Mouse (Mus musculus) MEL (cell line): ENCODE results near the gene Lrp6. TPM values are rescaled to one million over a fixed set of nuclear protein-coding genes. Genes with fewer than 3 reads are reported as not detected.

ENCODE experiments used
- DNase-seq: peaks from one replicate; pipeline ENCODE4 v3.0.0; 2011; ENCODE audit warnings: low read depth, low spot score
- H3K27ac ChIP-seq: 2 replicates; pipeline ENCODE4 v1.5.1; 2012; ENCODE audit warnings: low read depth, mild to moderate bottlenecking, control low read depth, low read length, moderate library complexity; ENCODE audit not compliant: control insufficient read depth
- H3K27me3 ChIP-seq, 2 experiments: fragments of 150-350 bp in 1 of 2; sonication (generic) in 1 of 2; 2 replicates each; pipeline ENCODE4 v1.6.1; 2012; ENCODE audit warnings: low read length in 2 of 2, mild to moderate bottlenecking in 2 of 2, improper control_type of control experiment in 1 of 2, moderate library complexity in 1 of 2; ENCODE audit not compliant: insufficient read depth in 2 of 2, control insufficient read depth in 1 of 2
- H3K36me3 ChIP-seq, 2 experiments: 2 replicates each; pipeline ENCODE4 v1.6.1; 2012 to 2014; ENCODE audit warnings: low read length in 2 of 2, improper control_type of control experiment in 1 of 2, inconsistent platforms in 1 of 2, mild to moderate bottlenecking in 1 of 2; ENCODE audit not compliant: insufficient read depth in 2 of 2, control insufficient read depth in 1 of 2
- H3K4me1 ChIP-seq, 2 experiments: fragments of 150-350 bp in 1 of 2; sonication (generic) in 1 of 2; 2 replicates each; pipeline ENCODE4 v1.6.1; 2012; ENCODE audit warnings: low read length in 2 of 2, improper control_type of control experiment in 1 of 2, mild to moderate bottlenecking in 1 of 2; ENCODE audit not compliant: insufficient read depth in 2 of 2, control insufficient read depth in 1 of 2
- H3K4me3 ChIP-seq, 2 experiments: fragments of 150-350 bp in 1 of 2; sonication (generic) in 1 of 2; 2 replicates each; pipeline ENCODE4 v1.5.1; 2012; ENCODE audit warnings: low read depth in 2 of 2, low read length in 2 of 2, mild to moderate bottlenecking in 2 of 2, moderate library complexity in 2 of 2, control low read depth in 1 of 2, improper control_type of control experiment in 1 of 2; ENCODE audit not compliant: control insufficient read depth in 1 of 2, insufficient read depth in 1 of 2
- H3K79me2 ChIP-seq: 2 replicates; pipeline ENCODE4 v1.6.1; 2012; ENCODE audit warnings: mild to moderate bottlenecking, low read length, moderate library complexity; ENCODE audit not compliant: control insufficient read depth, poor library complexity, insufficient read depth
- H3K9ac ChIP-seq: 2 replicates; pipeline ENCODE4 v1.6.1; 2012; ENCODE audit warnings: low read depth, mild to moderate bottlenecking, control low read depth, low read length, moderate library complexity; ENCODE audit not compliant: control insufficient read depth, poor library complexity, severe bottlenecking
- H3K9me3 ChIP-seq: fragments of 150-350 bp; sonication (generic); replicated peaks from 2 replicates; pipeline ENCODE4 v1.6.1; 2012; ENCODE audit warnings: mild to moderate bottlenecking, low read length, improper control_type of control experiment, moderate library complexity; ENCODE audit not compliant: insufficient read depth
- BHLHE40 ChIP-seq: IDR thresholded peaks from 2 replicates; pipeline ENCODE4 v1.6.1; 2012; ENCODE audit warnings: low read depth, mild to moderate bottlenecking, inconsistent platforms, low read length, improper control_type of control experiment, borderline replicate concordance
- CHD1 ChIP-seq: IDR thresholded peaks from 2 replicates; pipeline ENCODE4 v1.6.1; 2012; ENCODE audit warnings: low read depth, mild to moderate bottlenecking, inconsistent platforms, low read length, improper control_type of control experiment
- CHD2 ChIP-seq: IDR thresholded peaks from 2 replicates; pipeline ENCODE4 v1.6.1; 2011; ENCODE audit warnings: low read length, improper control_type of control experiment
- ELF1 ChIP-seq: IDR thresholded peaks from 2 replicates; pipeline ENCODE4 v1.6.1; 2014; ENCODE audit warnings: low read depth, mild to moderate bottlenecking, inconsistent platforms, low read length, improper control_type of control experiment, moderate library complexity
- EP300 ChIP-seq, 2 experiments: IDR thresholded peaks; 2 replicates each; pipeline ENCODE4 v1.6.1; 2011; ENCODE audit warnings: improper control_type of control experiment in 2 of 2, low read length in 2 of 2, low read depth in 1 of 2, mild to moderate bottlenecking in 1 of 2
- GATA1 ChIP-seq: IDR thresholded peaks from 2 replicates; pipeline ENCODE4 v1.6.1; 2011; ENCODE audit warnings: low read depth, low read length, improper control_type of control experiment
- JUND ChIP-seq: IDR thresholded peaks from 2 replicates; pipeline ENCODE4 v1.6.1; 2011; ENCODE audit warnings: low read depth, mild to moderate bottlenecking, improper control_type of control experiment, low read length
- KAT2A ChIP-seq: conservative IDR thresholded peaks from 2 replicates; pipeline ENCODE4 v1.6.1; 2012; ENCODE audit warnings: low read depth, low read length, improper control_type of control experiment, inconsistent platforms
- MAFK ChIP-seq: IDR thresholded peaks from 2 replicates; pipeline ENCODE4 v1.6.1; 2011; ENCODE audit warnings: low read depth, mild to moderate bottlenecking, low read length, improper control_type of control experiment, borderline replicate concordance
- MAZ ChIP-seq: IDR thresholded peaks from 2 replicates; pipeline ENCODE4 v1.6.1; 2012; ENCODE audit warnings: low read depth, mild to moderate bottlenecking, inconsistent platforms, low read length, improper control_type of control experiment
- MEF2A ChIP-seq: IDR thresholded peaks from 2 replicates; pipeline ENCODE4 v1.6.1; 2014; ENCODE audit warnings: low read depth, mild to moderate bottlenecking, inconsistent platforms, low read length, improper control_type of control experiment; ENCODE audit not compliant: poor library complexity, insufficient replicate concordance, severe bottlenecking; ENCODE audit errors: extremely low read depth
- MXI1 ChIP-seq: IDR thresholded peaks from 2 replicates; pipeline ENCODE4 v1.6.1; 2011; ENCODE audit warnings: mild to moderate bottlenecking, low read depth, low read length, improper control_type of control experiment
- NRF1 ChIP-seq: IDR thresholded peaks from 2 replicates; pipeline ENCODE4 v1.6.1; 2014; ENCODE audit warnings: low read depth, mild to moderate bottlenecking, inconsistent platforms, low read length, improper control_type of control experiment, moderate library complexity; ENCODE audit not compliant: poor library complexity, insufficient read depth, severe bottlenecking
- POLR2AphosphoS2 ChIP-seq: IDR thresholded peaks from 2 replicates; pipeline ENCODE4 v1.6.1; 2011; ENCODE audit warnings: low read length, improper control_type of control experiment
- RAD21 ChIP-seq: IDR thresholded peaks from 2 replicates; pipeline ENCODE4 v1.6.1; 2011; ENCODE audit warnings: mild to moderate bottlenecking, low read depth, low read length, improper control_type of control experiment
- RCOR1 ChIP-seq: IDR thresholded peaks from 2 replicates; pipeline ENCODE4 v1.6.1; 2012; ENCODE audit warnings: low read depth, mild to moderate bottlenecking, inconsistent platforms, low read length, improper control_type of control experiment
- SIN3A ChIP-seq: IDR thresholded peaks from 2 replicates; pipeline ENCODE4 v1.6.1; 2012; ENCODE audit warnings: low read length, improper control_type of control experiment, inconsistent platforms
- TCF12 ChIP-seq: IDR thresholded peaks from 2 replicates; pipeline ENCODE4 v1.6.1; 2014; ENCODE audit warnings: low read depth, mild to moderate bottlenecking, inconsistent platforms, low read length, improper control_type of control experiment, moderate library complexity
- USF2 ChIP-seq, 2 experiments: IDR thresholded peaks; 2 replicates each; pipeline ENCODE4 v1.6.1; 2011 to 2012; ENCODE audit warnings: improper control_type of control experiment in 2 of 2, low read length in 2 of 2, borderline replicate concordance in 1 of 2, inconsistent platforms in 1 of 2, low read depth in 1 of 2, mild to moderate bottlenecking in 1 of 2; ENCODE audit not compliant: insufficient read depth in 1 of 2
- ZKSCAN1 ChIP-seq: IDR thresholded peaks from 2 replicates; pipeline ENCODE4 v1.6.1; 2012; ENCODE audit warnings: low read depth, mild to moderate bottlenecking, inconsistent platforms, low read length, improper control_type of control experiment, moderate library complexity
- ZNF384 ChIP-seq: IDR thresholded peaks from 2 replicates; pipeline ENCODE4 v1.6.1; 2012; ENCODE audit warnings: low read depth, mild to moderate bottlenecking, inconsistent platforms, low read length, improper control_type of control experiment
- polyA plus RNA-seq, 2 experiments: library from polyadenylated mRNA; stranded (reverse) in 1 of 2; unstranded in 1 of 2; fragments of >175 nt in 1 of 2; fragments of >200 nt in 1 of 2; gene quantifications; 2 replicates each; pipeline versions ENCODE4 v1.2.1 to v1.2.4; 2012; ENCODE audit warnings: low replicate concordance in 2 of 2, low read depth in 1 of 2; ENCODE audit not compliant: insufficient read length in 2 of 2, insufficient read depth in 1 of 2, missing spikeins in 1 of 2
- total RNA-seq: library from RNA; depleted of rRNA; stranded (reverse); fragments of 300-350 nt; gene quantifications from 2 replicates; pipeline ENCODE4 v1.2.3, GENCODE M21; 2012

Gene Lrp6
- total and polyA plus RNA-seq, 3 experiments = 13.1 to 25.7 (median 17.2) TPM

GRCm38 (mm10) chr6:134558546-134559129 lies 8.1 kb downstream of the Lrp6 start:
- Histone ChIP-seq H3K27me3 (no peaks in the 10 kb centered on the region), H3K4me1 (peaks cover 8 to 10% of the 10 kb centered on the region in 2 experiments; a peak in 3 of 4 replicates), H3K9me3 (no peaks in the 10 kb centered on the region), H3K79me2 (peaks cover 57% of the 10 kb centered on the region), H3K27ac (no peak overlapping the region)
- DNase-seq = no peak
- TF ChIP-seq GATA1 (no peak), ZNF384 (peak; percentile 60)
- TF ChIP-seq, all 39 proteins: peak for 1
- H3K36me3 ChIP-seq = peaks cover 0 to 12% of the 10 kb centered on the region in 2 experiments; a peak in 2 of 4 replicates
- H3K4me3 ChIP-seq = no peak overlapping the region
- H3K9ac ChIP-seq = no peak overlapping the region

GRCm38 (mm10) chr6:134557043-134557442 lies 9.7 kb downstream of the Lrp6 start:
- H3K36me3 ChIP-seq = peaks cover 0 to 12% of the 10 kb centered on the region in 2 experiments; a peak in 2 of 4 replicates
- TF ChIP-seq KAT2A (no peak), JUND (no peak), MXI1 (no peak), CHD2 (no peak), POLR2AphosphoS2 (no peak), NRF1 (no peak), GATA1 (no peak), MAZ (no peak), MAFK (no peak), MEF2A (no peak), TCF12 (no peak), ZKSCAN1 (no peak), BHLHE40 (no peak), RAD21 (no peak), CHD1 (no peak), RCOR1 (no peak), ELF1 (no peak), EP300 (IDR thresholded peaks at IDR 0.05; ENCODE audit: low read depth in 1 of 2, low read length in 2 of 2) (no peak), USF2 (IDR thresholded peaks at IDR 0.05; ENCODE audit: borderline replicate concordance in 1 of 2, insufficient read depth in 1 of 2, low read depth in 1 of 2, low read length in 2 of 2) (no peak), SIN3A (no peak)
- TF ChIP-seq, all 39 proteins: peak for 0
- Histone ChIP-seq H3K79me2 (peaks cover 48% of the 10 kb centered on the region), H3K27ac (no peak overlapping the region), H3K4me3 (no peak overlapping the region), H3K9ac (no peak overlapping the region), H3K27me3 (no peaks in the 10 kb centered on the region), H3K4me1 (peaks cover 8 to 10% of the 10 kb centered on the region in 2 experiments; a peak in 3 of 4 replicates), H3K9me3 (no peaks in the 10 kb centered on the region)
- DNase-seq = no peak
